ENCODE assay signal across 22 mouse cellular contexts in the genomic region with DNA sequence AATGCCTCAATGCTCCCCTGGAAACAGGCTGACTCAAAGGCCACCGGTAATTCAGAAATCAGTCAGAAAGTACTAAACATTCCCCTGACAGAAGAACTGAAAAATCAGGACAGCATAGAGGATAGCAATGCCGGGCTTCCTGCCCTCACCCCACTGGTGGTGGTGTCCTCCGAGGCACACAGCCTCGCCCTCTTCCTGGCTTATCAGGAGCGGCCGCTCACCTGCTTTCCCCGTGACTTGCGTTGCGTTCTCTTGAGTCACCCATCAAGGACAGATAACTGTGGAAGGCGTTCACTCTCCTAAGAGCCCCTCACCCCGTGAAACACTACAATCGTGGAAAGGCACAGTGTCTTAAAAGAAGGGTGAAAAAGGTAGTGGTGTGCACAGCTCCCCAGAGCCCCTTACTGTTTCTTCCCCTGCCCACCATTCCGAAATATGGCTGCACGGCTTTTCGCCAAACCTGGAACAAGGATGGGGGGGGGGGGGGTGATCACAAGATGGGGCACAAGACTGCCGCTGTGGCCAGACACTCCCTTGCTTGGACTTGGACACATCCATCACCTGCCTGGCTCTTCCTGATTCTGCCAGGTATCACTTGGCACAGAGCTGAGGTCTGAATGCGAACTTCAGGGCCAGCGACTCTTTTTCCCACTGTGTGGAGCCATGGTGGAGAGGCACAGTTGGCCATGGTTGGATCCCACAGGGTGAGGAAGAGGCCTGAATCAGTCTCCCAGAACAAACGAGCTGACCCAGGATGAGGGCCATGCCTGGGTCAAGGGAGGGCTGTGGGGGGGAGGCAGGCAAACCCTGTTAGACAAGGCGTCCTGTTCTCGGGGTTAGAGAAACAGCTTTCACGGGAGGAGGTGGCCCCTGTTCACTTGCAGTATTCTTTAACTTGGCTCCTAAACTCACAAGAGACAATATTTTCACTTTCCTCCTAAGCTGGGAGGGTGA. TPM values are rescaled to one million over a fixed set of nuclear protein-coding genes. Genes with fewer than 3 reads are reported as not detected.
DNase-seq lines count a peak whose midpoint lies in the region; ATAC-seq and TF ChIP-seq lines count a peak whose summit lies in the region.
"Had no signal": no experiment of that assay in that cellular context is flagged by ENCODE, and none has a peak within 500 bp of the region (broad histone marks: within the 10 kb centered on the region; RNA-seq: fewer than 3 reads in every experiment).

No protein-coding gene starts in this region.

- peak overlapping the region; percentile 33; the same call in 1 of the 2 replicates for H3K27ac ChIP-seq in kidney, embryonic 15.5 days
- peak overlapping the region; percentile 68 for H3K27ac ChIP-seq in intestine, postnatal 0 days (ENCODE audit: low read depth, low read length)
- H3K27ac ChIP-seq: embryonic facial prominence, embryonic 15.5 days; forebrain, embryonic 10.5 days; heart, adult 2 months; heart, embryonic 15.5 days; hindbrain, embryonic 10.5 days; hindbrain, embryonic 14.5 days had no signal

- no peaks in the 10 kb centered on the region for H3K9me3 ChIP-seq in kidney, embryonic 15.5 days (replicated peaks)
- no peaks in the 10 kb centered on the region for H3K9me3 ChIP-seq in intestine, postnatal 0 days (ENCODE audit: control insufficient read depth)
- H3K9me3 ChIP-seq: embryonic facial prominence, embryonic 15.5 days; forebrain, embryonic 10.5 days; heart, embryonic 15.5 days; hindbrain, embryonic 10.5 days had no signal

- peaks cover 50% of the 10 kb centered on the region for H3K4me1 ChIP-seq in kidney, embryonic 15.5 days
- H3K4me1 ChIP-seq in intestine, postnatal 0 days (replicated peaks; ENCODE audit: control insufficient read depth, insufficient read depth, low read length), result no peaks in the 10 kb centered on the region
- H3K4me1 ChIP-seq: embryonic facial prominence, embryonic 15.5 days; heart, embryonic 15.5 days had no signal

- 75% methylated on average over 22 of the region's 22 CpGs for WGBS in kidney, embryonic 15.5 days
- 53% methylated on average over 22 of the region's 22 CpGs for WGBS in intestine, postnatal 0 days

- H3K4me3 ChIP-seq in kidney, embryonic 15.5 days (replicated peaks), result no peak overlapping the region
- no peak overlapping the region for H3K4me3 ChIP-seq in intestine, postnatal 0 days (ENCODE audit: low read depth, low read length)
- H3K4me3 ChIP-seq: embryonic facial prominence, embryonic 15.5 days; erythroblast, embryonic 14.5 days; forebrain, embryonic 10.5 days; heart, adult 2 months; heart, embryonic 15.5 days; hindbrain, embryonic 10.5 days had no signal

- no peak for TF ChIP-seq CTCF in intestine, postnatal 0 days (IDR thresholded peaks at IDR 0.05; ENCODE audit: low read depth)

- H3K27me3 ChIP-seq in kidney, embryonic 15.5 days, result no peaks in the 10 kb centered on the region
- no peaks in the 10 kb centered on the region for H3K27me3 ChIP-seq in intestine, postnatal 0 days (replicated peaks; ENCODE audit: control insufficient read depth, insufficient read depth, low read length)
- H3K27me3 ChIP-seq: embryonic facial prominence, embryonic 15.5 days; heart, embryonic 15.5 days had no signal

- intact Hi-C loops in gastrocnemius, postnatal 14 days (cut with DNase I; ENCODE audit: low total_unique reads), result no loop called here

- no peak for DNase-seq in kidney, adult 18-20 months
- peak; percentile 56 for DNase-seq in urinary bladder, postnatal 14 days (ENCODE audit: low spot score)
- DNase-seq in urinary bladder, postnatal 10 days (ENCODE audit: low spot score), result no peak
- DNase-seq in gastrocnemius, postnatal 14 days, result no peak
- no peak for DNase-seq in layer of hippocampus, postnatal 25 days (ENCODE audit: extremely low spot score in 1 of 2, low spot score in 1 of 2)
- DNase-seq: adrenal gland, postnatal 10 days; cerebellum, adult 11 months; cerebellum, adult 8-10 months; cerebellum, postnatal 14 days; embryo, embryonic 11 days; heart, adult 2 months; heart, postnatal 14 days had no signal

- H3K4me2 ChIP-seq in kidney, embryonic 15.5 days, result no peak overlapping the region
- H3K4me2 ChIP-seq in intestine, postnatal 0 days (replicated peaks; ENCODE audit: low read depth), result 0 out of 2 replicates have a peak overlapping the region, but pooled peaks have one; percentile 24
- H3K4me2 ChIP-seq: embryonic facial prominence, embryonic 15.5 days; heart, embryonic 11.5 days; heart, embryonic 15.5 days; hindbrain, embryonic 14.5 days had no signal

- no peak overlapping the region for H3K9ac ChIP-seq in kidney, embryonic 15.5 days
- no peak overlapping the region for H3K9ac ChIP-seq in intestine, postnatal 0 days (ENCODE audit: low read depth, low read length)
- H3K9ac ChIP-seq: embryonic facial prominence, embryonic 15.5 days; heart, embryonic 15.5 days; hindbrain, embryonic 14.5 days had no signal

- ATAC-seq in kidney, embryonic 15.5 days (replicated peaks; ENCODE audit: low FRiP score), result peak; percentile 52
- peak; percentile 87 for ATAC-seq in intestine, postnatal 0 days
- ATAC-seq: forebrain, embryonic 14.5 days had no signal

- peaks cover 13% of the 10 kb centered on the region for H3K36me3 ChIP-seq in kidney, embryonic 15.5 days
- H3K36me3 ChIP-seq in intestine, postnatal 0 days (ENCODE audit: control insufficient read depth, insufficient read depth), result peaks cover 18% of the 10 kb centered on the region; the same call in 1 of the 2 replicates
- H3K36me3 ChIP-seq: embryonic facial prominence, embryonic 15.5 days; heart, embryonic 15.5 days had no signal

RNA-seq across cellular contexts. Expression of a gene that starts 11.1 kb away (rescaled TPM):
- 11.1 and 12.3 TPM in 2 replicates for polyA plus RNA-seq in kidney, embryonic 15.5 days (2015; fragmentation: Nextera tagmentation; extraction: Ambion mirVana)
- polyA plus RNA-seq in intestine, postnatal 0 days (2015; fragmentation: Nextera tagmentation; extraction: Ambion mirVana), result 49.8 and 55.6 TPM in 2 replicates
- total RNA-seq in gastrocnemius, postnatal 14 days (2021), result 1 to 10 TPM; 1.7 to 1.8 TPM
- total RNA-seq in layer of hippocampus, postnatal 25 days (2021), result 1 to 10 TPM; 5.5 to 6.0 TPM

RNA-seq across cellular contexts. Expression of a gene that starts 32.2 kb away (rescaled TPM):
- 15.8 and 17.3 TPM in 2 replicates for polyA plus RNA-seq in kidney, embryonic 15.5 days (2015; fragmentation: Nextera tagmentation; extraction: Ambion mirVana)
- polyA plus RNA-seq in intestine, postnatal 0 days (2015; fragmentation: Nextera tagmentation; extraction: Ambion mirVana), result 10.0 and 10.9 TPM in 2 replicates
- total RNA-seq in gastrocnemius, postnatal 14 days (2021), result 1 to 10 TPM in 1 of 2 experiments, under 1 TPM in 1; 0.53 to 1.1 TPM
- total RNA-seq in layer of hippocampus, postnatal 25 days (2021), result under 1 TPM; 0.42 to 0.57 TPM
